Mouse (Mus musculus) cerebellum, adult 2 months (tissue): ENCODE results near the gene Samd10.

Experiments
- CTCF ChIP-seq: fragments of 200-500 bp; IDR thresholded peaks from 2 replicates; pipeline ENCODE4 v1.5.1; 2011; ENCODE audit warnings: low read depth, mild to moderate bottlenecking, control low read depth, low read length, moderate library complexity, borderline replicate concordance; ENCODE audit not compliant: insufficient read depth
- POLR2A ChIP-seq: fragments of 200-500 bp; IDR thresholded peaks from 2 replicates; pipeline ENCODE4 v1.6.1; 2011; ENCODE audit warnings: low read length, control low read depth, borderline replicate concordance; ENCODE audit not compliant: insufficient read depth

DNA sequence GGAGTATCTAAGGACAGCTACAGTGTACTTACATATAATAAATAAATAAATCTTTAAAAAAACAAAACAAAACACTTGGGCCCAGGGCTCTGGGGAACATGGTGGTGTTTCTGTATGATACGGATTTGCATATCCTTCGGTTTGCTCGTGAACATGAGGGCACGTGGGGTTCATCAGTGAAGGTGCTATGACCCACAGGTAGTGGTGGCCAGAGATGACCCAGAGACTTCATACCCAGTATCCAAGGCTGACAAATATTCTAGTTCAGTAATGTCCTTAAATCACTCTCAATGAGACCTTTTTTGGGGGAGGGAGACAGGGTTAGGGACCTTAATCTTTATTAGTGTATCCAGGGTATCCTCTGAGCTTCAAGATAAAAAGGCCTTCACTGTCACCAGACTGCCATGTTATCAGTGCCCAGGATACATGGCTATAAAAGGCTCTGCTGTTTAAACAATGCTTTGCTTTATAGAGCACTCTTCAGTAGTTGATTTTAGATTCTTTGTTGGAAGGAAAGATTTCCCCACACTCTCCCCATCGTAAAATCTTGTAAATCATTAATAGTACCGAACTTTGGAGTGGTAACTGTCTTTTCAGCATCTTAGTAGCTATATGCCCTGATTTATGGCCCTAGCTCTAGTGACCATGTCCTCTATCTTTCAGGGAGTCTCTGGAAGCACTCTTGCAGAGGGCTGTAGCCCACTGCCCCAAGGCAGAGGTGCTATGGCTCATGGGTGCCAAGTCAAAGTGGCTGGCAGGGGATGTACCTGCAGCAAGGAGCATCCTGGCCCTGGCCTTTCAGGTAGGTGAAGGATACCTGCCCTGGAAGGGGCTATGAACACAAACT is 47.8 kb upstream of the Samd10 start:
- TF ChIP-seq CTCF (no peak), POLR2A (no peak)
